Mouse (Mus musculus) MEL (cell line): ENCODE measurements at regions not wholly inside any gene's neighbourhood (a gene's known extent, or its start where the extent isn't known, plus 50 kb on each side); places are given as distances from the start of the nearest gene placed in this dataset.

Experiments
- DNase-seq: peaks from one replicate; pipeline ENCODE4 v3.0.0; 2011; ENCODE audit warnings: low read depth, low spot score
- H3K27ac ChIP-seq: 2 replicates; pipeline ENCODE4 v1.5.1; 2012; ENCODE audit warnings: low read depth, mild to moderate bottlenecking, control low read depth, low read length, moderate library complexity; ENCODE audit not compliant: control insufficient read depth
- H3K27me3 ChIP-seq, 2 experiments: fragments of 150-350 bp in 1 of 2; sonication (generic) in 1 of 2; 2 replicates each; pipeline ENCODE4 v1.6.1; 2012; ENCODE audit warnings: low read length in 2 of 2, mild to moderate bottlenecking in 2 of 2, improper control_type of control experiment in 1 of 2, moderate library complexity in 1 of 2; ENCODE audit not compliant: insufficient read depth in 2 of 2, control insufficient read depth in 1 of 2
- H3K36me3 ChIP-seq, 2 experiments: 2 replicates each; pipeline ENCODE4 v1.6.1; 2012 to 2014; ENCODE audit warnings: low read length in 2 of 2, improper control_type of control experiment in 1 of 2, inconsistent platforms in 1 of 2, mild to moderate bottlenecking in 1 of 2; ENCODE audit not compliant: insufficient read depth in 2 of 2, control insufficient read depth in 1 of 2
- H3K4me1 ChIP-seq, 2 experiments: fragments of 150-350 bp in 1 of 2; sonication (generic) in 1 of 2; 2 replicates each; pipeline ENCODE4 v1.6.1; 2012; ENCODE audit warnings: low read length in 2 of 2, improper control_type of control experiment in 1 of 2, mild to moderate bottlenecking in 1 of 2; ENCODE audit not compliant: insufficient read depth in 2 of 2, control insufficient read depth in 1 of 2
- H3K4me3 ChIP-seq, 2 experiments: fragments of 150-350 bp in 1 of 2; sonication (generic) in 1 of 2; 2 replicates each; pipeline ENCODE4 v1.5.1; 2012; ENCODE audit warnings: low read depth in 2 of 2, low read length in 2 of 2, mild to moderate bottlenecking in 2 of 2, moderate library complexity in 2 of 2, control low read depth in 1 of 2, improper control_type of control experiment in 1 of 2; ENCODE audit not compliant: control insufficient read depth in 1 of 2, insufficient read depth in 1 of 2
- H3K79me2 ChIP-seq: 2 replicates; pipeline ENCODE4 v1.6.1; 2012; ENCODE audit warnings: mild to moderate bottlenecking, low read length, moderate library complexity; ENCODE audit not compliant: control insufficient read depth, poor library complexity, insufficient read depth
- H3K9ac ChIP-seq: 2 replicates; pipeline ENCODE4 v1.6.1; 2012; ENCODE audit warnings: low read depth, mild to moderate bottlenecking, control low read depth, low read length, moderate library complexity; ENCODE audit not compliant: control insufficient read depth, poor library complexity, severe bottlenecking
- H3K9me3 ChIP-seq: fragments of 150-350 bp; sonication (generic); replicated peaks from 2 replicates; pipeline ENCODE4 v1.6.1; 2012; ENCODE audit warnings: mild to moderate bottlenecking, low read length, improper control_type of control experiment, moderate library complexity; ENCODE audit not compliant: insufficient read depth
- BHLHE40 ChIP-seq: IDR thresholded peaks from 2 replicates; pipeline ENCODE4 v1.6.1; 2012; ENCODE audit warnings: low read depth, mild to moderate bottlenecking, inconsistent platforms, low read length, improper control_type of control experiment, borderline replicate concordance
- CHD1 ChIP-seq: IDR thresholded peaks from 2 replicates; pipeline ENCODE4 v1.6.1; 2012; ENCODE audit warnings: low read depth, mild to moderate bottlenecking, inconsistent platforms, low read length, improper control_type of control experiment
- ELF1 ChIP-seq: IDR thresholded peaks from 2 replicates; pipeline ENCODE4 v1.6.1; 2014; ENCODE audit warnings: low read depth, mild to moderate bottlenecking, inconsistent platforms, low read length, improper control_type of control experiment, moderate library complexity
- EP300 ChIP-seq, 2 experiments: IDR thresholded peaks; 2 replicates each; pipeline ENCODE4 v1.6.1; 2011; ENCODE audit warnings: improper control_type of control experiment in 2 of 2, low read length in 2 of 2, low read depth in 1 of 2, mild to moderate bottlenecking in 1 of 2
- GATA1 ChIP-seq: IDR thresholded peaks from 2 replicates; pipeline ENCODE4 v1.6.1; 2011; ENCODE audit warnings: low read depth, low read length, improper control_type of control experiment
- HCFC1 ChIP-seq: IDR thresholded peaks from 2 replicates; pipeline ENCODE4 v1.6.1; 2012; ENCODE audit warnings: low read depth, mild to moderate bottlenecking, inconsistent platforms, low read length, improper control_type of control experiment, moderate library complexity
- JUND ChIP-seq: IDR thresholded peaks from 2 replicates; pipeline ENCODE4 v1.6.1; 2011; ENCODE audit warnings: low read depth, mild to moderate bottlenecking, improper control_type of control experiment, low read length
- MAFK ChIP-seq: IDR thresholded peaks from 2 replicates; pipeline ENCODE4 v1.6.1; 2011; ENCODE audit warnings: low read depth, mild to moderate bottlenecking, low read length, improper control_type of control experiment, borderline replicate concordance
- MXI1 ChIP-seq: IDR thresholded peaks from 2 replicates; pipeline ENCODE4 v1.6.1; 2011; ENCODE audit warnings: mild to moderate bottlenecking, low read depth, low read length, improper control_type of control experiment
- NRF1 ChIP-seq: IDR thresholded peaks from 2 replicates; pipeline ENCODE4 v1.6.1; 2014; ENCODE audit warnings: low read depth, mild to moderate bottlenecking, inconsistent platforms, low read length, improper control_type of control experiment, moderate library complexity; ENCODE audit not compliant: poor library complexity, insufficient read depth, severe bottlenecking
- POLR2A ChIP-seq, 2 experiments: IDR thresholded peaks; 2 replicates each; pipeline ENCODE4 v1.6.1; 2011 to 2012; ENCODE audit warnings: low read length in 2 of 2, mild to moderate bottlenecking in 2 of 2, control low read depth in 1 of 2, improper control_type of control experiment in 1 of 2, low read depth in 1 of 2, moderate library complexity in 1 of 2; ENCODE audit not compliant: control insufficient read depth in 1 of 2, insufficient read depth in 1 of 2, poor library complexity in 1 of 2
- POLR2AphosphoS2 ChIP-seq: IDR thresholded peaks from 2 replicates; pipeline ENCODE4 v1.6.1; 2011; ENCODE audit warnings: low read length, improper control_type of control experiment
- POLR2AphosphoS5 ChIP-seq: IDR thresholded peaks from 2 replicates; pipeline ENCODE4 v1.6.1; 2012; ENCODE audit warnings: low read depth, borderline replicate concordance, mild to moderate bottlenecking, inconsistent platforms, low read length, moderate library complexity, mixed read lengths
- RAD21 ChIP-seq: IDR thresholded peaks from 2 replicates; pipeline ENCODE4 v1.6.1; 2011; ENCODE audit warnings: mild to moderate bottlenecking, low read depth, low read length, improper control_type of control experiment
- RCOR1 ChIP-seq: IDR thresholded peaks from 2 replicates; pipeline ENCODE4 v1.6.1; 2012; ENCODE audit warnings: low read depth, mild to moderate bottlenecking, inconsistent platforms, low read length, improper control_type of control experiment
- SMC3 ChIP-seq: IDR thresholded peaks from 2 replicates; pipeline ENCODE4 v1.6.1; 2011; ENCODE audit warnings: low read depth, low read length, improper control_type of control experiment
- TAL1 ChIP-seq: IDR thresholded peaks from 2 replicates; pipeline ENCODE4 v1.6.1; 2012; ENCODE audit warnings: mild to moderate bottlenecking, inconsistent platforms, low read length, moderate library complexity, mixed read lengths
- TBP ChIP-seq: IDR thresholded peaks from 2 replicates; pipeline ENCODE4 v1.8.0; 2011; ENCODE audit warnings: low read depth, low read length, improper control_type of control experiment
- ZKSCAN1 ChIP-seq: IDR thresholded peaks from 2 replicates; pipeline ENCODE4 v1.6.1; 2012; ENCODE audit warnings: low read depth, mild to moderate bottlenecking, inconsistent platforms, low read length, improper control_type of control experiment, moderate library complexity

DNA sequence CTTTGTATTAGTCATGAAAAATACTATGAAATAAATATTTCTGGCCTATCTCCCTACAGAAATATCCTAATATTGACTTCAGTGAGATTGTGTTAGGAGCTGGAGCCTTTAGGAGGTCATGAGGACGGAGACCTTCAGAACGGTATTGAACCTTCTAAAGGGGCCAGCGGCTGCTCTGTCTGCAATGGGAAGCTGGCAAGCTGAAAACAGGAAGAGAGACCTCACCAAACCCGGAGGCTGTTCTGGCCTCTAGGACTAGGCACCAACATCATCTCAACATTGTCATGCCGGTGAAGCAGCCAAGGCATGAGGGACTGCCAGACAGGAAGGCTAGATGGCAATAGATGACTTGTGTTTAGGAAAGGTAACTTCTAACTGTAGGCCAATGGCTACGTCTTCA lies 56.7 kb upstream of the Atrnl1 start:
- Histone ChIP-seq H3K36me3 (no peaks in the 10 kb centered on the region), H3K27ac (no peak overlapping the region), H3K9ac (no peak overlapping the region), H3K79me2 (no peaks in the 10 kb centered on the region), H3K9me3 (no peaks in the 10 kb centered on the region; the same call in 1 of the 2 replicates), H3K4me3 (no peak overlapping the region), H3K27me3 (peaks cover 0 to 2% of the 10 kb centered on the region in 2 experiments; a peak in 3 of 4 replicates), H3K4me1 (no peaks in the 10 kb centered on the region)
- TF ChIP-seq POLR2AphosphoS5 (no peak), BHLHE40 (no peak), JUND (no peak), MXI1 (no peak), MAFK (no peak), POLR2AphosphoS2 (no peak), ELF1 (no peak), ZKSCAN1 (no peak), RCOR1 (no peak), RAD21 (no peak), TBP (no peak), GATA1 (no peak), HCFC1 (no peak), SMC3 (no peak), TAL1 (no peak)
- DNase-seq: no peak

DNA sequence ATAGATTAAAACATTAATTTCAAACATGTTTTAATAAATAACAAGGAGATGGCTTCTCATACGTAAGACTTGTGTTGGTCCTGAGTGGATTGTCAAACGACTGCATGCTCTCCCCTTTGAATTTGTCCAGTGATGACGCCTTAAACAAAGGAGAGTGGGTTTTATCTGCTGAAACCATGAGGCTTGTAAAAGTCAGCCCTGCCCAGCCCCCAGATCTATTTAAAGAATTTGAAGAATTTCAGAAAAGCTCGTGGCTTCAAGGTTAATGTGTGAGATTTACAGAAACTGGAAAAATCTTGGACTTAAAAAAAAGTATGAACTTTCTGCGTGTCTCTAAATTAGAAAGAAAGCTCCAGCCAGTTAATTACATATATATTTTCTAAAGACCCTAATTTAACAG lies 55.5 kb upstream of the Atrnl1 start:
- DNase-seq: no peak
- H3K27ac ChIP-seq: no peak overlapping the region
- TF ChIP-seq POLR2A (IDR thresholded peaks at IDR 0.05; ENCODE audit: control insufficient read depth in 1 of 2, insufficient read depth in 1 of 2, low read depth in 1 of 2, low read length in 2 of 2, poor library complexity in 1 of 2) (no peak), CHD1 (no peak), SMC3 (no peak), TBP (no peak), EP300 (IDR thresholded peaks at IDR 0.05; ENCODE audit: low read depth in 1 of 2, low read length in 2 of 2) (no peak), NRF1 (no peak), POLR2AphosphoS2 (no peak), POLR2AphosphoS5 (no peak)
- TF ChIP-seq, all 39 proteins: peak for 0
- Histone ChIP-seq H3K36me3 (no peaks in the 10 kb centered on the region), H3K27me3 (peaks cover 0 to 2% of the 10 kb centered on the region in 2 experiments; a peak in 2 of 4 replicates), H3K79me2 (no peaks in the 10 kb centered on the region), H3K9me3 (no peaks in the 10 kb centered on the region; the same call in 1 of the 2 replicates), H3K4me1 (no peaks in the 10 kb centered on the region), H3K4me3 (no peak overlapping the region), H3K9ac (no peak overlapping the region)
